Comparison of ENCODE assay signal across 19 mouse cellular contexts in the genomic region with DNA sequence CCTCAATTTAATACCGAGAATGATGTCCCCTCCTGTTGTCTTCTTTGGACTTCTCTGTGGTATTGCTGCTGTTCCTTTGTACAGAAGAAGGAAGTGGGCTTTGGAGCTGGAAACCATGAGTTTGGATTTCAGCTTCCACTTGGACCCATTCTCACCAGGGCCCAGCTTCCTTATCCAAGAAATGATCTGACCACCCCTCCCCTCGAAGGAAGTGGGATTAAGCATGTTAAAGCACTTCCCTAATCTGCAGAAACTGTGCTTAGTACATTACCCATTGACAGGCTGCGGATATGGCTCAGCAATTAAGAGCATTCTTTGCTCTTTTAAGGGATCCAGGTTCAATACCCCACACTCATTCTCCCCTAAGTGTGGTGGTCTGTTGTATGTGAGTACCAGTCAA.
DNase-seq lines count a peak whose midpoint lies in the region; ATAC-seq lines count a peak whose summit lies in the region.
"Had no signal": no experiment of that assay in that cellular context is flagged by ENCODE, and none has a peak within 500 bp of the region (broad histone marks: within the 10 kb centered on the region; RNA-seq: fewer than 3 reads in every experiment).

No protein-coding gene starts in this region.

- intact Hi-C loops in left cerebral cortex, postnatal 10 days (cut with DNase I): no loop called here

- ATAC-seq in common myeloid progenitor, adult 5-6 weeks (replicated peaks; ENCODE audit: low read depth, poor library complexity, severe bottlenecking): peak; percentile 74
- ATAC-seq in megakaryocyte, adult 5-6 weeks (ENCODE audit: poor library complexity, severe bottlenecking): peak; percentile 49; the same call in 1 of the 2 replicates
- ATAC-seq: forebrain, embryonic 13.5 days; forebrain, embryonic 15.5 days; forebrain, postnatal 0 days had no signal

- DNase-seq in 416B (ENCODE audit: low read depth) (peak; percentile 32), MEL-GATA-1-ER (ENCODE audit: extremely low read depth, low read depth) (peak; percentile 23)
- DNase-seq in kidney, postnatal 10 days: no peak
- no peak for DNase-seq in left cerebral cortex, postnatal 10 days (ENCODE audit: extremely low spot score in 1 of 2, low spot score in 2 of 2)
- no peak for DNase-seq in cerebellum, adult 18-20 months
- DNase-seq in lung, adult 18-20 months: no peak
- DNase-seq: adrenal gland, adult 2 months; adrenal gland, postnatal 10 days; adrenal gland, postnatal 25 days; cerebellum, adult 11-12 months; cerebellum, adult 8-10 months; cerebellum, adult 9-11 months; cerebellum, postnatal 14 days; cerebellum, postnatal 36 days; forebrain, postnatal 0 days had no signal

Comparison
In these comparisons a context has a peak if more than half of its experiments do, and no peak if none do; other contexts are left out.
1. DNase-seq: peak in 416B (single experiment) and MEL-GATA-1-ER (single experiment); none in kidney, postnatal 10 days (single experiment), left cerebral cortex, postnatal 10 days (0 of 2), cerebellum, adult 18-20 months (0 of 2) and lung, adult 18-20 months (0 of 2).